Mouse (Mus musculus): ENCODE results near the gene Zfp609.
"Not testable (repeated sequence)": the region's sequence is repeated elsewhere in the genome, so short reads cannot be mapped to it uniquely, and the experiment has no call there.

Zfp609 gene

GRCm38 (mm10) chr9:65818402-65818801, 9.0 kb downstream of the Zfp609 start:
- no peak for DNase-seq (ENCODE audit: low spot score in 2 of 2)

GRCm38 (mm10) chr9:65812841-65813240, 14.5 kb downstream of the Zfp609 start:
- DNase-seq (ENCODE audit: low spot score in 2 of 2): no peak

GRCm38 (mm10) chr9:65811784-65812183, 15.6 kb downstream of the Zfp609 start:
- DNase-seq (ENCODE audit: low spot score in 2 of 2): no peak

- no peak for DNase-seq (ENCODE audit: low spot score in 2 of 2)
Observed at GRCm38 (mm10) chr9:65807818-65808217, 19.5 kb downstream of the Zfp609 start.

- DNase-seq (ENCODE audit: low spot score in 2 of 2): no peak
Observed at GRCm38 (mm10) chr9:65807251-65807650, 20.1 kb downstream of the Zfp609 start.

- DNase-seq (ENCODE audit: low spot score in 2 of 2): no peak
Observed at GRCm38 (mm10) chr9:65799770-65800169, 27.6 kb downstream of the Zfp609 start.

- peak in 1 of 2 experiments; percentile 47 for DNase-seq (ENCODE audit: low spot score in 2 of 2)
Observed at GRCm38 (mm10) chr9:65795651-65796050, 31.7 kb downstream of the Zfp609 start.

GRCm38 (mm10) chr9:65794313-65794712, 33.1 kb downstream of the Zfp609 start:
- no peak for DNase-seq (ENCODE audit: low spot score in 2 of 2)

GRCm38 (mm10) chr9:65793506-65793905, 33.9 kb downstream of the Zfp609 start:
- DNase-seq (ENCODE audit: low spot score in 2 of 2): no peak

GRCm38 (mm10) chr9:65793086-65793485, 34.3 kb downstream of the Zfp609 start:
- DNase-seq (ENCODE audit: low spot score in 2 of 2): peak in 1 of 2 experiments; percentile 15

- DNase-seq (ENCODE audit: low spot score in 2 of 2): no peak
Observed at GRCm38 (mm10) chr9:65791846-65792245, 35.5 kb downstream of the Zfp609 start.

GRCm38 (mm10) chr9:65791106-65791505, 36.3 kb downstream of the Zfp609 start:
- no peak for DNase-seq (ENCODE audit: low spot score in 2 of 2)

GRCm38 (mm10) chr9:65789788-65790187, 37.6 kb downstream of the Zfp609 start:
- no peak for DNase-seq (ENCODE audit: low spot score in 2 of 2)

GRCm38 (mm10) chr9:65788556-65788955, 38.8 kb downstream of the Zfp609 start:
- no peak for DNase-seq (ENCODE audit: low spot score in 2 of 2)

- no peak for DNase-seq (ENCODE audit: low spot score in 2 of 2)
Observed at GRCm38 (mm10) chr9:65787829-65788344, 39.5 kb downstream of the Zfp609 start.

- no peak for DNase-seq (ENCODE audit: low spot score in 2 of 2)
Observed at GRCm38 (mm10) chr9:65786885-65787787, 40.2 kb downstream of the Zfp609 start.

- no peak for DNase-seq (ENCODE audit: low spot score in 2 of 2)
Observed at GRCm38 (mm10) chr9:65785772-65786368, 41.5 kb downstream of the Zfp609 start.

- not testable (repeated sequence) for DNase-seq (ENCODE audit: low spot score in 2 of 2)
Observed at GRCm38 (mm10) chr9:65779619-65780018, 47.7 kb downstream of the Zfp609 start.

GRCm38 (mm10) chr9:65776874-65777432, 50.4 kb downstream of the Zfp609 start:
- DNase-seq (ENCODE audit: low spot score in 2 of 2): no peak

- DNase-seq (ENCODE audit: low spot score in 2 of 2): no peak
Observed at GRCm38 (mm10) chr9:65776137-65776872, 51.1 kb downstream of the Zfp609 start.

GRCm38 (mm10) chr9:65773783-65774182, 53.6 kb downstream of the Zfp609 start:
- DNase-seq (ENCODE audit: low spot score in 2 of 2): no peak
